Mouse (Mus musculus) spleen, postnatal 36 days (tissue): ENCODE data around the gene Tbca.

ENCODE experiments used
- DNase-seq, 2 experiments: peaks; one replicate each; pipeline ENCODE4 v3.0.0; 2022; ENCODE audit warnings: low spot score in 2 of 2, mixed read lengths in 1 of 2

Gene Tbca

GRCm38 (mm10) chr13:94847870-94848269, 59.2 kb downstream of the Tbca start:
- no peak for DNase-seq

GRCm38 (mm10) chr13:94849351-94849750, 60.6 kb downstream of the Tbca start:
- no peak for DNase-seq

GRCm38 (mm10) chr13:94858016-94858575, 69.4 kb downstream of the Tbca start:
- DNase-seq = no peak

- DNase-seq = no peak
Observed at GRCm38 (mm10) chr13:94859256-94859655, 70.5 kb downstream of the Tbca start.

- DNase-seq = no peak
Observed at GRCm38 (mm10) chr13:94862491-94863230, 74.0 kb downstream of the Tbca start.

GRCm38 (mm10) chr13:94866906-94867305, 78.2 kb downstream of the Tbca start:
- DNase-seq = no peak

- no peak for DNase-seq
Observed at GRCm38 (mm10) chr13:94867772-94868171, 79.1 kb downstream of the Tbca start.

- DNase-seq = no peak
Observed at GRCm38 (mm10) chr13:94868478-94868950, 79.8 kb downstream of the Tbca start.

GRCm38 (mm10) chr13:94869541-94869940, 80.8 kb downstream of the Tbca start:
- no peak for DNase-seq

- no peak for DNase-seq
Observed at GRCm38 (mm10) chr13:94870071-94870460, 81.4 kb downstream of the Tbca start.

- DNase-seq = no peak
Observed at GRCm38 (mm10) chr13:94870461-94871186, 81.9 kb downstream of the Tbca start.

GRCm38 (mm10) chr13:94871806-94872320, 83.2 kb downstream of the Tbca start:
- no peak for DNase-seq

- no peak for DNase-seq
Observed at GRCm38 (mm10) chr13:94872439-94872838, 83.7 kb downstream of the Tbca start.

- no peak for DNase-seq
Observed at GRCm38 (mm10) chr13:94873111-94874038, 84.7 kb downstream of the Tbca start.

- no peak for DNase-seq
Observed at GRCm38 (mm10) chr13:94874039-94874425, 85.3 kb downstream of the Tbca start.

GRCm38 (mm10) chr13:94874656-94875395, 86.1 kb downstream of the Tbca start:
- no peak for DNase-seq

GRCm38 (mm10) chr13:94875396-94875880, 86.7 kb downstream of the Tbca start, which contains the start of gene Otp:
Gene Otp (plus strand): TSS chr13:94875602.
- no peak for DNase-seq

GRCm38 (mm10) chr13:94876286-94877210, 87.8 kb downstream of the Tbca start:
- no peak for DNase-seq

- DNase-seq = no peak
Observed at GRCm38 (mm10) chr13:94877211-94877590, 88.5 kb downstream of the Tbca start.
